Mouse (Mus musculus) liver, adult 2 months (tissue): ENCODE data around the gene Nadk.

ENCODE experiments used
- CTCF ChIP-seq: fragments of 200-500 bp; IDR thresholded peaks from 2 replicates; pipeline ENCODE4 v1.5.1; 2011; ENCODE audit warnings: low read depth, low read length, control low read depth
- POLR2A ChIP-seq: fragments of 200-500 bp; IDR thresholded peaks from 2 replicates; pipeline ENCODE4 v1.6.1; 2011; ENCODE audit warnings: low read length, control low read depth; ENCODE audit not compliant: insufficient read depth; ENCODE audit errors: extremely low read depth

GRCm38 (mm10) chr4:155605132-155605531 is 43.0 kb downstream of the Nadk start:
- TF ChIP-seq CTCF, result no peak
- no peak for TF ChIP-seq POLR2A
